Mouse (Mus musculus) bone marrow macrophage, adult 2 months (primary cell): ENCODE data around the gene Icosl.

Experiments
- CTCF ChIP-seq: IDR thresholded peaks from 2 replicates; pipeline ENCODE4 v1.5.1; 2012; ENCODE audit warnings: low read depth, mild to moderate bottlenecking, low read length, moderate library complexity
- POLR2A ChIP-seq: IDR thresholded peaks from 2 replicates; pipeline ENCODE4 v1.6.1; 2012; ENCODE audit warnings: mild to moderate bottlenecking, low read depth, low read length, borderline replicate concordance

DNA sequence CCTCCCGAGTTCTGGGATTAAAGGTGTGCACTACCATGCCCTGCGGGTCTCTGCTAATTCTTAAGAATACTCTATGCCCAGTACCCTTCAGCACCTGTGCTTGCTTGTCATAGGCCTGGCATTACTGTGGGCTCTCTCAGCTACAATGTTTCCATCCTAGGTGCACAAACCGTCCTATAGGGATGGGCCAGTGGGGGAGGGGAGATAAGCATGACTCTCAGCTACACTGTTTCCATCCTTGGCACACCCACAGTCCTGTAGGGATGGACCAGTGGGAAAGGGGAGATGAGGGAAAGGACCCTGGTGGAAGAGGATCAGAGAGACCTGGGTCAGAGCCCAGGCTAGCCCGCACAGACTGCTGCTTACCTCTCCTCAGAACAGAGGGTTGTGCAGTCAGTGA, 32.0 kb upstream of the Icosl start:
- no peak for TF ChIP-seq POLR2A
- TF ChIP-seq CTCF, result no peak
